Mouse (Mus musculus) granulocyte monocyte progenitor cell, adult 5-6 weeks (primary cell): ENCODE data around the gene Kcnh4. TPM values are rescaled to one million over a fixed set of nuclear protein-coding genes. Genes with fewer than 3 reads are reported as not detected.

Experiments
- ATAC-seq: replicated peaks from 2 replicates; pipeline ENCODE4 v1.8.0; 2016; ENCODE audit warnings: mild to moderate bottlenecking, moderate TSS enrichment, inconsistent platforms; ENCODE audit not compliant: poor library complexity, severe bottlenecking
- total RNA-seq, 2 experiments: library from RNA; stranded (forward) in 1 of 2; stranded (reverse) in 1 of 2; fragments of 200-712, 200-1000 nt in 1 of 2; fragments of >200 nt in 1 of 2; fragmentation: Nextera tagmentation in 1 of 2; gene quantifications; 2 replicates each; pipeline ENCODE4 v1.2.3; 2014 to 2017

Kcnh4 gene
- total RNA-seq, 2 experiments from 2014 or later: not detected

GRCm38 (mm10) chr11:100735954-100736745 is 23.6 kb downstream of the Kcnh4 start:
- 0 out of 2 replicates have a peak, but pooled peaks have one; percentile 16 for ATAC-seq

GRCm38 (mm10) chr11:100735134-100735865 is 24.4 kb downstream of the Kcnh4 start:
- ATAC-seq: no peak

GRCm38 (mm10) chr11:100730477-100731205 is 29.1 kb downstream of the Kcnh4 start:
- ATAC-seq: peak; percentile 37; the same call in 1 of the 2 replicates

- ATAC-seq: no peak
Observed at GRCm38 (mm10) chr11:100729976-100730375, 29.8 kb downstream of the Kcnh4 start.

GRCm38 (mm10) chr11:100728601-100729000 is 31.1 kb downstream of the Kcnh4 start:
- ATAC-seq: no peak

- ATAC-seq: no peak
Observed at GRCm38 (mm10) chr11:100727201-100727600, 32.5 kb downstream of the Kcnh4 start.

- ATAC-seq: peak; percentile 42
Observed at GRCm38 (mm10) chr11:100724919-100725512, 34.7 kb downstream of the Kcnh4 start.

GRCm38 (mm10) chr11:100722493-100723028 is 37.2 kb downstream of the Kcnh4 start:
- ATAC-seq: no peak

- peak; percentile 38; the same call in 1 of the 2 replicates for ATAC-seq
Observed at GRCm38 (mm10) chr11:100721776-100722492, 37.8 kb downstream of the Kcnh4 start.

GRCm38 (mm10) chr11:100721254-100721653 is 38.5 kb downstream of the Kcnh4 start:
- peak; percentile 38 for ATAC-seq

- no peak for ATAC-seq
Observed at GRCm38 (mm10) chr11:100720345-100720744, 39.4 kb downstream of the Kcnh4 start.

- no peak for ATAC-seq
Observed at GRCm38 (mm10) chr11:100719893-100720292, 39.8 kb downstream of the Kcnh4 start.

GRCm38 (mm10) chr11:100719312-100719711 is 40.4 kb downstream of the Kcnh4 start:
- no peak for ATAC-seq

GRCm38 (mm10) chr11:100718866-100719265 is 40.9 kb downstream of the Kcnh4 start:
- ATAC-seq: no peak

GRCm38 (mm10) chr11:100718462-100718861 is 41.3 kb downstream of the Kcnh4 start:
- no peak for ATAC-seq

GRCm38 (mm10) chr11:100716649-100717048 is 43.1 kb downstream of the Kcnh4 start:
- ATAC-seq: no peak

GRCm38 (mm10) chr11:100714948-100715347 is 44.8 kb downstream of the Kcnh4 start:
- ATAC-seq: no peak

GRCm38 (mm10) chr11:100714534-100714915 is 45.2 kb downstream of the Kcnh4 start:
- ATAC-seq: peak; percentile 58

- ATAC-seq: peak; percentile 72
Observed at GRCm38 (mm10) chr11:100713735-100714533, 45.8 kb downstream of the Kcnh4 start, which contains the start of gene Hspb9. TSS of gene Hspb9 (plus strand) at chr11:100713850.
